ENCODE assay signal across 20 mouse cellular contexts in the genomic region with DNA sequence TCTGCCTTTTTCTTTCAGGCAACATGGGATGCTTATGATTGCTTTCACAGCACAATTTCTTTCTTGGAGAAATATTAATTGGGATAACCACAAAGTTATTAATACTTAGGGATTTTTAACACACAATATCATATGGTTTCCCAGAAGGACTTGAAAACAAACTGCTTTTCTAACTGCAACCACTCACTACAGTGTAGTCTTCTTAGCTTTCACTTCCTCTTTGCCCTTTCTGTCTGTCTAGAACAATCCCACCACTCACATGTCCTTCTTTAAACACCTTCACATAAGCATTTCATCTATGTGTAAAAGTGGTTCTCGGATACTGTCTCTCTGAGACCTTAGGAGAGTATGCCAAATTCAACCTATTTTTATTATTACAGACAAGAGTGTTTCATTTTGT.
"Had no signal": no experiment of that assay in that cellular context is flagged by ENCODE, and none has a peak within 500 bp of the region (broad histone marks: within the 10 kb centered on the region; RNA-seq: fewer than 3 reads in every experiment).

No protein-coding gene starts in this region.

- H3K27ac ChIP-seq: liver, embryonic 15.5 days; macrophage; midbrain, embryonic 12.5 days; neural tube, embryonic 13.5 days; neural tube, embryonic 15.5 days had no signal

- H3K9ac ChIP-seq: liver, embryonic 15.5 days; liver, postnatal 0 days; lung, embryonic 15.5 days; midbrain, embryonic 12.5 days; neural tube, embryonic 13.5 days; neural tube, embryonic 15.5 days; stomach, embryonic 15.5 days had no signal

- H3K36me3 ChIP-seq: liver, embryonic 15.5 days; lung, embryonic 15.5 days; midbrain, embryonic 10.5 days; midbrain, embryonic 12.5 days; neural tube, embryonic 13.5 days; neural tube, embryonic 15.5 days; stomach, embryonic 15.5 days had no signal

- H3K27me3 ChIP-seq: liver, embryonic 15.5 days; lung, embryonic 15.5 days; neural tube, embryonic 13.5 days; stomach, embryonic 15.5 days had no signal

- H3K9me3 ChIP-seq: liver, embryonic 15.5 days; lung, embryonic 15.5 days; midbrain, embryonic 10.5 days; midbrain, embryonic 12.5 days; neural tube, embryonic 13.5 days; neural tube, embryonic 15.5 days; stomach, embryonic 15.5 days had no signal

- H3K4me3 ChIP-seq: liver, embryonic 15.5 days; midbrain, embryonic 12.5 days; myocyte had no signal

- DNase-seq: liver, postnatal 0 days; lung, adult 2 months; lung, postnatal 36 days; retina, postnatal 1 day; right cerebral cortex, adult 18-20 months; right cerebral cortex, postnatal 25 days; spleen, adult 18-20 months; thymus, adult 2 months; thymus, postnatal 25 days; thymus, postnatal 4 days had no signal

- ATAC-seq: liver, postnatal 0 days; midbrain, embryonic 16.5 days had no signal

- H3K4me1 ChIP-seq: liver, embryonic 15.5 days; stomach, embryonic 15.5 days had no signal
